Mouse (Mus musculus) ES-E14 (cell line): ENCODE measurements at regions not wholly inside any gene's neighbourhood (a gene's known extent, or its start where the extent isn't known, plus 50 kb on each side); places are given as distances from the start of the nearest gene placed in this dataset.

Experiments used
- MAFK ChIP-seq: IDR thresholded peaks from 2 replicates; pipeline ENCODE4 v1.6.1; 2014; ENCODE audit warnings: mild to moderate bottlenecking, low read depth, low read length, inconsistent platforms; ENCODE audit not compliant: insufficient read depth
- ZNF384 ChIP-seq: IDR thresholded peaks from 2 replicates; pipeline ENCODE4 v1.6.1; 2012; ENCODE audit warnings: low read depth, low read length, inconsistent platforms

DNA sequence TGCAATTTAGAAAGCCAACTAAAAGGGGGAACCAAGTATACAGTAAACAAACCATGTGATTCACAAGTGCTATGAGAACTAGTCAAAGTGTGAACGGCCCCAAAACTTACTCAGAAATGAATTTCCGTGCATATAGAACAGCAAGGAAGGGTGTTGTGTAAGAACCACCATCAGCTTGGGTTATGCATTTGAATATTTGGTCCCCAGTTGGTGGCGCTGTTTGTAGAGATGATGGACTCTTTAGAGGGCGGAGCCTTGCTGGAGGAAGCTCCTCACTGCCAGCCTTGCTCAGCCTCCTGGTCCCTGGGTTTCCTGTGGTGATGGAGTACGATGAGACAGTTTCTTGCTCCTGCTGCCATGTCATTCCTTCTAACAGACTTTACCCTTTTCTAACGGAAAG is 556.7 kb upstream of the Adgrl2 start:
- TF ChIP-seq MAFK = no peak
- TF ChIP-seq ZNF384 = no peak
